In genomic region chr9:29145901-29146300, GRCm38 (mm10) we compare ENCODE assay signal across 8 mouse cellular contexts.
DNase-seq lines count a peak whose midpoint lies in the region; ATAC-seq and TF ChIP-seq lines count a peak whose summit lies in the region.

No protein-coding gene starts in this region.

- TF ChIP-seq POLR2A in MEL (IDR thresholded peaks at IDR 0.05; ENCODE audit: control insufficient read depth in 1 of 2, insufficient read depth in 1 of 2, low read depth in 1 of 2, low read length in 2 of 2, poor library complexity in 1 of 2) = no peak

- H3K36me3 ChIP-seq in heart, embryonic 10.5 days = no peaks in the 10 kb centered on the region
- no peaks in the 10 kb centered on the region for H3K36me3 ChIP-seq in MEL (ENCODE audit: control insufficient read depth in 1 of 2, insufficient read depth in 2 of 2, low read length in 2 of 2)
- no peaks in the 10 kb centered on the region for H3K36me3 ChIP-seq in liver, postnatal 0 days (replicated peaks; ENCODE audit: insufficient read depth, low read length)

- no peak for TF ChIP-seq EP300 in MEL (IDR thresholded peaks at IDR 0.05; ENCODE audit: low read depth in 1 of 2, low read length in 2 of 2)
- TF ChIP-seq EP300 in liver, postnatal 0 days (IDR thresholded peaks at IDR 0.05; ENCODE audit: low read depth) = no peak

- H3K9me3 ChIP-seq in heart, embryonic 10.5 days = no peaks in the 10 kb centered on the region
- no peaks in the 10 kb centered on the region for H3K9me3 ChIP-seq in MEL (replicated peaks; ENCODE audit: insufficient read depth, low read length)
- H3K9me3 ChIP-seq in liver, postnatal 0 days (ENCODE audit: low read length) = no peaks in the 10 kb centered on the region

- 13% methylated on average over 4 of the region's 4 CpGs for WGBS in heart, embryonic 10.5 days
- 20% methylated on average over 4 of the region's 4 CpGs for whole genome bisulfite sequencing in liver, postnatal 0 days (ENCODE audit: insufficient replicate concordance)

- no peak overlapping the region for H3K27ac ChIP-seq in heart, embryonic 10.5 days
- no peak overlapping the region for H3K27ac ChIP-seq in MEL (ENCODE audit: control insufficient read depth, low read depth, low read length)
- no peak overlapping the region for H3K27ac ChIP-seq in liver, postnatal 0 days (ENCODE audit: low read depth)

- peak; percentile 80 for DNase-seq in heart, embryonic 10.5 days (ENCODE audit: low spot score)
- DNase-seq in heart, adult 11 months = no peak
- peak; percentile 39 for DNase-seq in MEL (ENCODE audit: low read depth, low spot score)
- DNase-seq in embryo, embryonic 11.5 days (ENCODE audit: low read depth, low spot score) = peak; percentile 71
- DNase-seq in liver, postnatal 0 days = peak; percentile 16
- no peak for DNase-seq in left cerebral cortex, postnatal 36 days (ENCODE audit: low spot score in 2 of 2)
- DNase-seq in right cerebral cortex, adult 2 months (ENCODE audit: low spot score in 2 of 2) = no peak
- DNase-seq in cerebellum, postnatal 36 days = no peak

- intact Hi-C loops in left cerebral cortex, postnatal 36 days (cut with DNase I) = no loop called here

- no peaks in the 10 kb centered on the region for H3K27me3 ChIP-seq in heart, embryonic 10.5 days (ENCODE audit: insufficient read depth, poor library complexity, severe bottlenecking)
- no peaks in the 10 kb centered on the region for H3K27me3 ChIP-seq in MEL (ENCODE audit: control insufficient read depth in 1 of 2, insufficient read depth in 2 of 2, low read length in 2 of 2)
- H3K27me3 ChIP-seq in liver, postnatal 0 days (ENCODE audit: insufficient read depth, low read length) = no peaks in the 10 kb centered on the region

- no peak overlapping the region for H3K4me3 ChIP-seq in heart, embryonic 10.5 days
- no peak overlapping the region for H3K4me3 ChIP-seq in MEL (ENCODE audit: control insufficient read depth in 1 of 2, insufficient read depth in 1 of 2, low read depth in 2 of 2, low read length in 2 of 2)
- no peak overlapping the region for H3K4me3 ChIP-seq in liver, postnatal 0 days (ENCODE audit: low read depth, low read length)

- ATAC-seq in liver, postnatal 0 days = no peak

- no peaks in the 10 kb centered on the region for H3K4me1 ChIP-seq in heart, embryonic 10.5 days
- no peaks in the 10 kb centered on the region for H3K4me1 ChIP-seq in MEL (ENCODE audit: control insufficient read depth in 1 of 2, insufficient read depth in 2 of 2, low read length in 2 of 2)
- no peaks in the 10 kb centered on the region for H3K4me1 ChIP-seq in liver, postnatal 0 days (ENCODE audit: insufficient read depth)

- TF ChIP-seq CTCF in MEL (IDR thresholded peaks at IDR 0.05 in 2 of 3, conservative IDR thresholded peaks at IDR 0.05 in 1 of 3; ENCODE audit: control insufficient read depth in 1 of 3, insufficient read depth in 1 of 3, low read depth in 2 of 3, low read length in 3 of 3, poor library complexity in 1 of 3, severe bottlenecking in 1 of 3) = no peak
- no peak for TF ChIP-seq CTCF in liver, postnatal 0 days (IDR thresholded peaks at IDR 0.05; ENCODE audit: low read depth)

- no peak overlapping the region for H3K9ac ChIP-seq in MEL (ENCODE audit: control insufficient read depth, low read depth, low read length, poor library complexity, severe bottlenecking)
- H3K9ac ChIP-seq in liver, postnatal 0 days (replicated peaks) = no peak overlapping the region

- H3K79me2 ChIP-seq in MEL (ENCODE audit: control insufficient read depth, insufficient read depth, low read length, poor library complexity) = no peaks in the 10 kb centered on the region

- no peak for TF ChIP-seq RAD21 in MEL (IDR thresholded peaks at IDR 0.05; ENCODE audit: low read depth, low read length)

- no peak overlapping the region for H3K4me2 ChIP-seq in liver, postnatal 0 days (ENCODE audit: low read depth, low read length)

TF ChIP-seq in MEL, 35 proteins besides CTCF, POLR2A, EP300 and RAD21:
- TF ChIP-seq KAT2A (conservative IDR thresholded peaks at IDR 0.05; ENCODE audit: low read depth, low read length) (no peak), RCOR1 (IDR thresholded peaks at IDR 0.05; ENCODE audit: low read depth, low read length) (no peak), ZMIZ1 (IDR thresholded peaks at IDR 0.05; ENCODE audit: low read depth, low read length) (no peak), MYC (IDR thresholded peaks at IDR 0.05; ENCODE audit: low read depth, low read length) (no peak), ZNF384 (IDR thresholded peaks at IDR 0.05; ENCODE audit: low read depth, low read length) (no peak), SIN3A (IDR thresholded peaks at IDR 0.05; ENCODE audit: low read length) (no peak), TBP (IDR thresholded peaks at IDR 0.05; ENCODE audit: low read depth, low read length) (no peak), MYB (IDR thresholded peaks at IDR 0.05; ENCODE audit: low read depth, low read length) (no peak), UBTF (IDR thresholded peaks at IDR 0.05; ENCODE audit: borderline replicate concordance, insufficient read depth, low read depth, low read length) (no peak), JUND (IDR thresholded peaks at IDR 0.05; ENCODE audit: low read depth, low read length) (no peak), USF1 (IDR thresholded peaks at IDR 0.05; ENCODE audit: low read depth, low read length) (no peak), ZKSCAN1 (IDR thresholded peaks at IDR 0.05; ENCODE audit: low read depth, low read length) (no peak), GATA1 (IDR thresholded peaks at IDR 0.05; ENCODE audit: low read depth, low read length) (no peak), CHD2 (IDR thresholded peaks at IDR 0.05; ENCODE audit: low read length) (no peak), ETS1 (IDR thresholded peaks at IDR 0.05; ENCODE audit: low read depth, low read length) (no peak), MAZ (IDR thresholded peaks at IDR 0.05; ENCODE audit: low read depth, low read length) (no peak)

Comparison
In these comparisons a context has a peak if more than half of its experiments do, and no peak if none do; other contexts are left out.
1. DNase-seq: peak in heart, embryonic 10.5 days (single experiment), MEL (single experiment), embryo, embryonic 11.5 days (single experiment) and liver, postnatal 0 days (single experiment); none in heart, adult 11 months (single experiment), left cerebral cortex, postnatal 36 days (0 of 2), right cerebral cortex, adult 2 months (0 of 2) and cerebellum, postnatal 36 days (0 of 2).